Mouse (Mus musculus) kidney, embryonic 14.5 days (tissue): ENCODE measurements at regions not wholly inside any gene's neighbourhood (a gene's known extent, or its start where the extent isn't known, plus 50 kb on each side); places are given as distances from the start of the nearest gene placed in this dataset.

Experiments used
- ATAC-seq: fragments of 200-750 bp; cut with Nextera tagmentation; 2 replicates; pipeline ENCODE4 v1.8.0; 2017; ENCODE audit warnings: moderate number of reproducible peaks, mild to moderate bottlenecking, moderate TSS enrichment, moderate library complexity; ENCODE audit not compliant: low FRiP score, low TSS enrichment
- H3K27ac ChIP-seq: fragments of 300-500 bp; sonication (generic); 2 replicates; pipeline ENCODE4 v1.5.1; 2014; ENCODE audit warnings: low read depth, mild to moderate bottlenecking, low read length, moderate library complexity, mixed read lengths
- H3K27me3 ChIP-seq: fragments of 300-500 bp; sonication (generic); 2 replicates; pipeline ENCODE4 v1.6.1; 2014; ENCODE audit warnings: mild to moderate bottlenecking, low read length; ENCODE audit not compliant: control insufficient read depth, insufficient read depth
- H3K36me3 ChIP-seq: fragments of 300-500 bp; sonication (generic); 2 replicates; pipeline ENCODE4 v1.6.1; 2014; ENCODE audit warnings: low read length, mixed read lengths; ENCODE audit not compliant: control insufficient read depth, insufficient read depth
- H3K4me1 ChIP-seq: fragments of 300-500 bp; sonication (generic); 2 replicates; pipeline ENCODE4 v1.6.1; 2014; ENCODE audit warnings: low read length, mixed read lengths; ENCODE audit not compliant: control insufficient read depth, insufficient read depth
- H3K4me2 ChIP-seq: fragments of 300-500 bp; sonication (generic); replicated peaks from 2 replicates; pipeline ENCODE4 v1.6.1; 2014; ENCODE audit warnings: low read depth, mild to moderate bottlenecking, low read length
- H3K4me3 ChIP-seq: fragments of 300-500 bp; sonication (generic); 2 replicates; pipeline ENCODE4 v1.5.1; 2014; ENCODE audit warnings: mild to moderate bottlenecking, low read length
- H3K9ac ChIP-seq: fragments of 300-500 bp; sonication (generic); 2 replicates; pipeline ENCODE4 v1.6.1; 2014; ENCODE audit warnings: low read depth, mild to moderate bottlenecking, low read length, moderate library complexity
- H3K9me3 ChIP-seq: fragments of 300-500 bp; sonication (generic); 2 replicates; pipeline ENCODE4 v1.6.1; 2016; ENCODE audit warnings: low read length; ENCODE audit not compliant: control insufficient read depth
- WGBS: fragments of 180-500 bp; shearing (Covaris S2); extraction: QIAGEN DNeasy Blood & Tissue Kit; methylation state at CpG from one replicate; pipeline ENCODE4 v1.1.7; 2014; 5-methylcytosine and 5-hydroxymethylcytosine counted together

DNA sequence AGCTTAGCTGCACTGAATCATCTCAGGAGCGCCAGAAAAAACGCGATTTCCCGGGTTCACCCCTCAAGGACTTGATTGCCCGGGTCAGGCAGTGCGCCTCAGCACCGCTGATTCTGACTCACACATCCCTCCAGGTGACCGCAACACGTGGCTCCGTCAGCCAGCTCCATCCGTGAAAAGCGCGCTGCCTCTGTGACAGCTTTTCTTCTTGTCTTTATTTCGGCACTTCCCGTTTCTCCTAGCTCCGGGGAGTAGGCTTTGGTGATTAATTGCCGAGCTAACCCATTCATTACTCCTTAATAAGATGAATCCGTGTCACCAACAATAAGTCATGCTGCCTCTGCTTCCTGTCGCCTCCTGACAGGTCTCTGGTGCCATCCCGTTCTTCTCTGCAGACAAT is 108.6 kb downstream of the Katnal1 start:
- Histone ChIP-seq H3K4me2 (peak overlapping the region; percentile 21; the same call in 1 of the 2 replicates), H3K9ac (no peak overlapping the region; the same call in 1 of the 2 replicates), H3K36me3 (no peaks in the 10 kb centered on the region), H3K27ac (no peak overlapping the region), H3K4me1 (peaks cover 13% of the 10 kb centered on the region), H3K4me3 (peak overlapping the region; percentile 6; the same call in 1 of the 2 replicates), H3K9me3 (no peaks in the 10 kb centered on the region), H3K27me3 (0 out of 2 replicates have a peak, but pooled peaks cover 12% of the 10 kb centered on the region)
- ATAC-seq: peak; percentile 34; the same call in 1 of the 2 replicates
- 6% methylated on average over 20 of the region's 20 CpGs for WGBS

DNA sequence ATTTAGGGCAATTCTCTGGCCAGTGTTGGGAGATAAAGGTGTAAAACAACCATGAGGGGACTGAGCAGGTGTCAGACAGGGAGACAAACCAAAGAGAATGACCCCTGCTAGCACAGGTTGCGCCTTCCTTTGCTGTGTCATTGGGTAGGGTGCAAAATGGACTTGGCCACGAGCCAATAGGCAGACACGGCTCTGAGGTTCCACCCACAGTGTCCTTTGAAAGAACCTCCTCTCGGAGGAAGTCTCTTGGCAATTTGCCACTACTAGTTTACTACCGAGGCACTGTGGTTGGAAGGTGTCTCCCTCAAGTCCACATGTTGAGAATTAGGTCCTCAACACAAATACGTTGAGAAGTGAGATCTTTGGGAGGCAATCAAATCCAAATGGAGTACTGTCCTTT is 109.7 kb downstream of the Katnal1 start:
- H3K27me3 ChIP-seq: 0 out of 2 replicates have a peak, but pooled peaks cover 12% of the 10 kb centered on the region
- no peak for ATAC-seq
- WGBS: 44% methylated on average over 6 of the region's 6 CpGs
- no peak overlapping the region for H3K9ac ChIP-seq
- no peak overlapping the region for H3K4me2 ChIP-seq
- H3K36me3 ChIP-seq: no peaks in the 10 kb centered on the region
- H3K27ac ChIP-seq: no peak overlapping the region
- H3K4me1 ChIP-seq: peaks cover 13% of the 10 kb centered on the region
- H3K4me3 ChIP-seq: no peak overlapping the region
- H3K9me3 ChIP-seq: no peaks in the 10 kb centered on the region; the same call in 1 of the 2 replicates

DNA sequence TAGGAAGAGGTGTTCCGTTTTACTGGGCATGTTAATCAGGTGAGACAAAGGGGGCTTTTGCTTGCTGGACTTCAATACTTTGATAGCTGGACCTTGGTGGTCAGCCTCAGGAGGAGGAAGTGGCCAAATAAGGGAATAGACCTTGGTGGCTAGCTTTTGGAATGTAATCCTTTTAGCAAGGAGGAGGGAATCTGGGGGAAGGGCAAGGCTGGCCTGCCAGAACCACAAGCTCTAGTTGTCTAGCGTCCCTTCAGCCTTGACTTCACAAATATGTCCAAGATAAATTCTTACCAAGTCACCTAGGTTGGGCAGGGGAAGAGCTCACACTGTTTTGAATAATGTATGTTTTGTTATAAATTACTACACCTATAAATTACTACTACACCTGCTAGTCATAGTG is 110.4 kb downstream of the Katnal1 start:
- Histone ChIP-seq H3K4me3 (no peak overlapping the region), H3K4me1 (peaks cover 13% of the 10 kb centered on the region), H3K27ac (no peak overlapping the region), H3K9ac (no peak overlapping the region), H3K4me2 (no peak overlapping the region), H3K36me3 (no peaks in the 10 kb centered on the region), H3K9me3 (no peaks in the 10 kb centered on the region; the same call in 1 of the 2 replicates), H3K27me3 (0 out of 2 replicates have a peak, but pooled peaks cover 12% of the 10 kb centered on the region)
- ATAC-seq: no peak
- WGBS: 45% methylated on average over 2 of the region's 2 CpGs

DNA sequence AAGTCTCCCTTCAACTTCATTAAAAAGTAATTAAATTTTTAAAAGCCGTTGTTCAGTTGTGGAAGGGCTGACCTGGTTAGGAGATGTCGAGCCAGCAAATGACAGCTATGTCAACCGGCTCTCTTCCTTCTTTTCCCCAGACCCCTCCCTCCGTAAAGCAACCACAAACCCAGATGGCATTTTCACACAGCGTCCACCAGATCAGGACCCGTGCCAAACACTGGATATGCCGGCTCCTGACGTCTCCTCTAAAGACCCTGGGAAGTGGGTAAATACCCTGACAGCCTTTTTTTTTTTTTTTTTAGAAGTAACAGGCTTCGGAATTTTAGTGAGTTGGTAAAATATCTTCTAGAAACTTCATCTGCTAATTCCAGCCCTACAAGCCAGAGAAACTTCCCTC is 116.3 kb downstream of the Katnal1 start:
- Histone ChIP-seq H3K9me3 (no peaks in the 10 kb centered on the region; the same call in 1 of the 2 replicates), H3K27me3 (no peaks in the 10 kb centered on the region; the same call in 1 of the 2 replicates), H3K4me2 (no peak overlapping the region), H3K4me3 (no peak overlapping the region), H3K27ac (no peak overlapping the region), H3K36me3 (no peaks in the 10 kb centered on the region), H3K4me1 (0 out of 2 replicates have a peak, but pooled peaks cover 8% of the 10 kb centered on the region), H3K9ac (no peak overlapping the region)
- no peak for ATAC-seq
- WGBS: 71% methylated on average over 9 of the region's 9 CpGs

DNA sequence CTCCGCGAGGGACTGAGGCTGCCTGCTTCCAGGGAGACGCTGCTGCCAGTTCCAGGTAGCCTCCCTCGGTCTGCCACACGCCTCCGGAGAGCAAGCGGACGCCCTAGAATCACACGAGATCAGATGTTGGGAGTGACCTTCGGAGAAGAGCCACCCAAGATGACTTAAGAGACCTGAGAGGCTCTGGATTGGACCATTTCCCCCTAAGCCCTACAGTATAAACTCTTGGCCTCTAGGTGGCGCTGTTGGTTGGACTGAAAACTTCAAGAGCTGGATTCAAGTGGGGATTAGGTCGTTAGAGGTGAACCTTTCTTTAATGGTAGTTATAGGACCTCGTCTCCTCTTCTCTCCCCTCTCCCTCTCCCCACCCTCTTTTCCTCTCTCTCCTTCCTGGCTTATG is 117.1 kb downstream of the Katnal1 start:
- Histone ChIP-seq H3K27ac (no peak overlapping the region), H3K9me3 (no peaks in the 10 kb centered on the region; the same call in 1 of the 2 replicates), H3K9ac (no peak overlapping the region), H3K4me2 (no peak overlapping the region), H3K36me3 (no peaks in the 10 kb centered on the region), H3K27me3 (no peaks in the 10 kb centered on the region; the same call in 1 of the 2 replicates), H3K4me1 (0 out of 2 replicates have a peak, but pooled peaks cover 8% of the 10 kb centered on the region), H3K4me3 (no peak overlapping the region)
- WGBS: 14% methylated on average over 13 of the region's 13 CpGs
- peak; percentile 29; the same call in 1 of the 2 replicates for ATAC-seq

DNA sequence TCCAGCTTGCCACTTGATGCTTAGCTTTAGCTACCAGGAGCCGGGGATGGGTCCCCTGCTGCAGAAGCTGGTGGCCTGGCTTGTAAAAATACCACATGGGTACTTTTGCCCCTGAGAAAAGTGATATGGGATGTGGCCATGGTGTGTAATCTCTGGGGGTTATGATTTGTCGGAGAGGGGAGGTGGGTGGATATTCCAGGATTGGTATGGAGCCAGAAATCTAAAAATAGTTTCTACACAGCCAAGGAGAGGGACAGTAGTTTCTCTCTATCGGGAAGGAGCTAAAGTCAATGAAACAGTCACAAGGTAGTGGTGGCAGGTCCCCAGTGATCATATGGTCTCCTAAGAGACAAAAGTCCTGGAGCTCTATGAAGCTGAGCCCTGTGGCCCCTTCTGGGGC is 119.6 kb downstream of the Katnal1 start:
- Histone ChIP-seq H3K9ac (no peak overlapping the region), H3K9me3 (no peaks in the 10 kb centered on the region; the same call in 1 of the 2 replicates), H3K36me3 (no peaks in the 10 kb centered on the region), H3K27me3 (no peaks in the 10 kb centered on the region; the same call in 1 of the 2 replicates), H3K4me2 (no peak overlapping the region), H3K4me3 (no peak overlapping the region), H3K4me1 (0 out of 2 replicates have a peak, but pooled peaks cover 8% of the 10 kb centered on the region), H3K27ac (no peak overlapping the region)
- 65% methylated on average over 3 of the region's 3 CpGs for WGBS
- no peak for ATAC-seq

DNA sequence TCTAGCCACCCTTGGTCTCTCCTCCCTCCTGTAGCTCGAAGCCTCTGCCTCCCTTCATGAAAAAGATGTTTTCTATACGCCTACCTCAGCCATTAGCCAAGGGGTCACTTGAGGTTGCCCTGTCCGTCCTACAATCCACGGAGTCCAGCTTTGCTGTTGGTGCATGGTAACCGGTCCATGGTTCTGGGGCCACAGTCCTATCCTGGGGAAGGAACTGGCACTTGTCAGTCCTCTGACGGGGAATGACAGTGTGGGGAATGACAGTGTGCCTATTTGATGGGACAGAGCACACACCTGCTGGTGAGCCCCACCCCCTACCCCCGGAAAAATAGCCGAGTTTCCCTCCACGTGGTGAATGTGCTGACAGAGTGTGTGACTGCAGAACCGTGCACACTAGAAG is 120.1 kb downstream of the Katnal1 start:
- no peaks in the 10 kb centered on the region; the same call in 1 of the 2 replicates for H3K27me3 ChIP-seq
- ATAC-seq: no peak; the same call in 1 of the 2 replicates
- no peak overlapping the region for H3K4me3 ChIP-seq
- no peaks in the 10 kb centered on the region for H3K36me3 ChIP-seq
- H3K9me3 ChIP-seq: no peaks in the 10 kb centered on the region; the same call in 1 of the 2 replicates
- no peak overlapping the region for H3K4me2 ChIP-seq
- no peak overlapping the region for H3K27ac ChIP-seq
- 0 out of 2 replicates have a peak, but pooled peaks cover 8% of the 10 kb centered on the region for H3K4me1 ChIP-seq
- 18% methylated on average over 10 of the region's 10 CpGs for WGBS
- H3K9ac ChIP-seq: no peak overlapping the region

DNA sequence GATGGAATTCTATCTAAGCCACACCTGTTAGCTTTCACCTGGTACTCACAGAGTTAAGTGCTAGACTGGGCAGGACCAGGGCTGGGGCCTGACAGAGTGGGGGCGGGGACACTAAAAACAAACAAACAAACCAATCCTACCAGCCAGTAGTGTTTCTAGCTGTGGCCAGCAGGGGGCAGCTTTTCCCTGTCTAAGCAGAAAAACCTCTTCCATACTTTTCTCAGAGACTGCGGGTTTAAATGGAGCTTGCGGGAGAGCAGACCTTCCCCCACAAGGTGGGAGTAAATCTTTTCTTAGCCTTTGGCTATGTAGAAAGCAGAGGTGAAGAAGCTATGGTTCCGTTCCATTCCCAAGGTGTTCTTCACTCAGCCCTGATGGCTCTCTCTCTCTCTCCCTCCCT is 120.7 kb downstream of the Katnal1 start:
- Histone ChIP-seq H3K4me3 (no peak overlapping the region), H3K4me2 (no peak overlapping the region), H3K9me3 (no peaks in the 10 kb centered on the region; the same call in 1 of the 2 replicates), H3K9ac (no peak overlapping the region), H3K36me3 (no peaks in the 10 kb centered on the region), H3K27me3 (no peaks in the 10 kb centered on the region; the same call in 1 of the 2 replicates), H3K4me1 (0 out of 2 replicates have a peak, but pooled peaks cover 8% of the 10 kb centered on the region), H3K27ac (no peak overlapping the region)
- WGBS: 5% methylated on average over 4 of the region's 4 CpGs
- peak; percentile 58; the same call in 1 of the 2 replicates for ATAC-seq

DNA sequence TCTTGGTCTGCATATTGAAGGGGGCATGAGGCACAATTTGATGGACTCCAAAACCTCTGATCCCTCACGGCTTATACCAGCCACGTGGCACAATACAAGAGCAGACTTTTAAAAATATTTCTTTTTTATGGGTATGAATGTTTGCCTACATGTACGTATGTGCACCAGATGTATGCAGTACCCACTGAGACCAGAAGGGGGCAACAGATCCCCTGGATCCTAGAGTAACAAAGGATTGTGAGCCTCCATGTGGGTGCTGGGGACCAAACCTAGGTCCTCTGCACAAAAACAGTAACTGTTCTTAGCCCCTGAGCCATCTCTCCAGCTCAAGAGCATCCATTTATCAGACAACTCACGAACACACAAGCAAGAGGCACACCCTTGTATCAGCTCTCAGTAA is 121.5 kb downstream of the Katnal1 start:
- Histone ChIP-seq H3K27ac (no peak overlapping the region), H3K4me3 (no peak overlapping the region), H3K9me3 (no peaks in the 10 kb centered on the region; the same call in 1 of the 2 replicates), H3K36me3 (no peaks in the 10 kb centered on the region), H3K4me1 (0 out of 2 replicates have a peak, but pooled peaks cover 8% of the 10 kb centered on the region), H3K27me3 (no peaks in the 10 kb centered on the region; the same call in 1 of the 2 replicates), H3K4me2 (no peak overlapping the region), H3K9ac (no peak overlapping the region)
- WGBS: 97% methylated on average over 4 of the region's 4 CpGs
- no peak for ATAC-seq
